In genomic region chr1:120098327-120098726, GRCm38 (mm10) we compare ENCODE assay signal across 7 mouse cellular contexts. TPM values are rescaled to one million over a fixed set of nuclear protein-coding genes. Genes with fewer than 3 reads are reported as not detected.
DNase-seq lines count a peak whose midpoint lies in the region; ATAC-seq and TF ChIP-seq lines count a peak whose summit lies in the region.

No protein-coding gene starts in this region.

- DNase-seq in midbrain, embryonic 11.5 days (ENCODE audit: low spot score, missing footprints) = peak; percentile 96
- DNase-seq in cerebellum, postnatal 36 days = peak; percentile 56 to 66
- DNase-seq in liver, postnatal 0 days = peak; percentile 73
- DNase-seq in right cerebral cortex, postnatal 25 days = peak; percentile 58

- H3K27ac ChIP-seq in midbrain, embryonic 11.5 days (ENCODE audit: low read depth, low read length) = no peak overlapping the region
- H3K27ac ChIP-seq in midbrain, embryonic 16.5 days (ENCODE audit: low read length) = no peak overlapping the region
- no peak overlapping the region for H3K27ac ChIP-seq in liver, postnatal 0 days (ENCODE audit: low read depth)

- no peak for TF ChIP-seq EP300 in liver, postnatal 0 days (IDR thresholded peaks at IDR 0.05; ENCODE audit: low read depth)

- WGBS in midbrain, embryonic 11.5 days = 17% methylated on average over 7 of the region's 7 CpGs
- WGBS in midbrain, embryonic 16.5 days = 12% methylated on average over 7 of the region's 7 CpGs
- WGBS in liver, postnatal 0 days (ENCODE audit: insufficient replicate concordance) = 7% methylated on average over 7 of the region's 7 CpGs

- H3K9ac ChIP-seq in midbrain, embryonic 11.5 days (ENCODE audit: low read length) = no peak overlapping the region
- no peak overlapping the region for H3K9ac ChIP-seq in midbrain, embryonic 16.5 days (ENCODE audit: low read depth, low read length)
- no peak overlapping the region for H3K9ac ChIP-seq in liver, postnatal 0 days (replicated peaks)

- H3K36me3 ChIP-seq in midbrain, embryonic 11.5 days (ENCODE audit: control insufficient read depth, insufficient read depth, low read length) = no peaks in the 10 kb centered on the region
- no peaks in the 10 kb centered on the region for H3K36me3 ChIP-seq in midbrain, embryonic 16.5 days (ENCODE audit: control insufficient read depth, insufficient read depth, low read length)
- H3K36me3 ChIP-seq in liver, postnatal 0 days (replicated peaks; ENCODE audit: insufficient read depth, low read length) = no peaks in the 10 kb centered on the region

- no peaks in the 10 kb centered on the region for H3K4me1 ChIP-seq in midbrain, embryonic 11.5 days (ENCODE audit: control insufficient read depth, insufficient read depth, low read length)
- H3K4me1 ChIP-seq in midbrain, embryonic 16.5 days (ENCODE audit: control insufficient read depth, insufficient read depth, low read length) = no peaks in the 10 kb centered on the region
- H3K4me1 ChIP-seq in liver, postnatal 0 days (ENCODE audit: insufficient read depth) = peaks cover 7% of the 10 kb centered on the region

- no peak for ATAC-seq in midbrain, embryonic 11.5 days (ENCODE audit: low FRiP score)
- ATAC-seq in midbrain, embryonic 16.5 days = no peak
- peak; percentile 27 for ATAC-seq in activated CD4-positive, CD25-positive, alpha-beta regulatory T cell, adult 4 months
- ATAC-seq in inflammation-experienced regulatory T-cells, adult 6 months = peak; percentile 44
- no peak for ATAC-seq in liver, postnatal 0 days

- no peak overlapping the region for H3K4me2 ChIP-seq in midbrain, embryonic 11.5 days
- no peak overlapping the region for H3K4me2 ChIP-seq in midbrain, embryonic 16.5 days (ENCODE audit: low read length)
- no peak overlapping the region for H3K4me2 ChIP-seq in liver, postnatal 0 days (ENCODE audit: low read depth, low read length)

- TF ChIP-seq CTCF in liver, postnatal 0 days (IDR thresholded peaks at IDR 0.05; ENCODE audit: low read depth) = peak; percentile 79

- H3K4me3 ChIP-seq in midbrain, embryonic 11.5 days (ENCODE audit: low read depth, low read length) = no peak overlapping the region
- H3K4me3 ChIP-seq in midbrain, embryonic 16.5 days (ENCODE audit: low read depth, low read length) = no peak overlapping the region
- H3K4me3 ChIP-seq in liver, postnatal 0 days (ENCODE audit: low read depth, low read length) = no peak overlapping the region

- H3K9me3 ChIP-seq in midbrain, embryonic 11.5 days (ENCODE audit: control insufficient read depth, low read length) = no peaks in the 10 kb centered on the region
- no peaks in the 10 kb centered on the region for H3K9me3 ChIP-seq in midbrain, embryonic 16.5 days (replicated peaks; ENCODE audit: control insufficient read depth, low read length, poor library complexity, severe bottlenecking)
- no peaks in the 10 kb centered on the region for H3K9me3 ChIP-seq in liver, postnatal 0 days (ENCODE audit: low read length)

- H3K27me3 ChIP-seq in midbrain, embryonic 11.5 days (ENCODE audit: control insufficient read depth, insufficient read depth, low read length) = no peaks in the 10 kb centered on the region
- no peaks in the 10 kb centered on the region for H3K27me3 ChIP-seq in midbrain, embryonic 16.5 days (ENCODE audit: control insufficient read depth, insufficient read depth, low read depth, low read length)
- H3K27me3 ChIP-seq in liver, postnatal 0 days (ENCODE audit: insufficient read depth, low read length) = no peaks in the 10 kb centered on the region

RNA-seq across cellular contexts. Expression of gene Dbi, which starts 22.6 kb away (rescaled TPM):
- polyA plus RNA-seq in midbrain, embryonic 11.5 days (2014; fragmentation: Nextera tagmentation; extraction: Ambion mirVana) = 690 and 715 TPM in 2 replicates
- 901 and 1,233 TPM in 2 replicates for polyA plus RNA-seq in midbrain, embryonic 16.5 days (2015; fragmentation: Nextera tagmentation; extraction: Ambion mirVana)
- 100 to 1,000 TPM; 210 to 248 TPM for polyA plus RNA-seq in activated CD4-positive, CD25-positive, alpha-beta regulatory T cell, adult 4 months (2017; shearing (Covaris generic))
- 100 to 1,000 TPM; 144 to 324 (median 146) TPM for polyA plus RNA-seq in inflammation-experienced regulatory T-cells, adult 6 months (2017; shearing (Covaris generic))
- 2,261 and 2,342 TPM in 2 replicates for polyA plus RNA-seq in liver, postnatal 0 days (2015; fragmentation: Nextera tagmentation; extraction: Ambion mirVana)

RNA-seq across cellular contexts. Expression of gene 3110009E18Rik, which starts 22.7 kb away (rescaled TPM):
- 26.4 and 27.1 TPM in 2 replicates for polyA plus RNA-seq in midbrain, embryonic 11.5 days (2014; fragmentation: Nextera tagmentation; extraction: Ambion mirVana)
- 13.0 and 13.7 TPM in 2 replicates for polyA plus RNA-seq in midbrain, embryonic 16.5 days (2015; fragmentation: Nextera tagmentation; extraction: Ambion mirVana)
- 10 to 100 TPM; 25.9 to 27.3 TPM for polyA plus RNA-seq in activated CD4-positive, CD25-positive, alpha-beta regulatory T cell, adult 4 months (2017; shearing (Covaris generic))
- 10 to 100 TPM; 23.2 to 27.8 (median 23.7) TPM for polyA plus RNA-seq in inflammation-experienced regulatory T-cells, adult 6 months (2017; shearing (Covaris generic))
- 5.1 and 5.5 TPM in 2 replicates for polyA plus RNA-seq in liver, postnatal 0 days (2015; fragmentation: Nextera tagmentation; extraction: Ambion mirVana)

RNA-seq across cellular contexts. Expression of gene Tmem37, which starts 24.5 kb away (rescaled TPM):
- 6.8 and 7.3 TPM in 2 replicates for polyA plus RNA-seq in midbrain, embryonic 11.5 days (2014; fragmentation: Nextera tagmentation; extraction: Ambion mirVana)
- polyA plus RNA-seq in midbrain, embryonic 16.5 days (2015; fragmentation: Nextera tagmentation; extraction: Ambion mirVana) = 4.9 and 5.1 TPM in 2 replicates
- polyA plus RNA-seq in activated CD4-positive, CD25-positive, alpha-beta regulatory T cell, adult 4 months (2017; shearing (Covaris generic)) = 1 to 10 TPM; 1.4 to 2.5 TPM
- polyA plus RNA-seq in inflammation-experienced regulatory T-cells, adult 6 months (2017; shearing (Covaris generic)) = 1 to 10 TPM in 1 of 3 experiments, under 1 TPM in 2; 0.86 to 4.5 (median 0.91) TPM
- 194 and 201 TPM in 2 replicates for polyA plus RNA-seq in liver, postnatal 0 days (2015; fragmentation: Nextera tagmentation; extraction: Ambion mirVana)

Comparison
In these comparisons a context has a peak if more than half of its experiments do, and no peak if none do; other contexts are left out.
1. ATAC-seq: peak in activated CD4-positive, CD25-positive, alpha-beta regulatory T cell, adult 4 months (single experiment) and inflammation-experienced regulatory T-cells, adult 6 months (single experiment); none in midbrain, embryonic 11.5 days (single experiment), midbrain, embryonic 16.5 days (single experiment) and liver, postnatal 0 days (single experiment).
2. RNA of gene Tmem37, which starts 24.5 kb away (polyA plus RNA-seq): 194 to 201 TPM in liver, postnatal 0 days; 6.8 to 7.3 TPM in midbrain, embryonic 11.5 days, 4.9 to 5.1 TPM in midbrain, embryonic 16.5 days, 1.4 to 2.5 TPM in activated CD4-positive, CD25-positive, alpha-beta regulatory T cell, adult 4 months and 0.86 to 4.5 TPM in inflammation-experienced regulatory T-cells, adult 6 months; every median in the first group is over 10 times any median in the second.
3. Peak in every context shown above with its lines, with median percentiles within 50 percentile points of each other: DNase-seq.